21 mouse cellular contexts compared by ENCODE assay signal in the genomic region with DNA sequence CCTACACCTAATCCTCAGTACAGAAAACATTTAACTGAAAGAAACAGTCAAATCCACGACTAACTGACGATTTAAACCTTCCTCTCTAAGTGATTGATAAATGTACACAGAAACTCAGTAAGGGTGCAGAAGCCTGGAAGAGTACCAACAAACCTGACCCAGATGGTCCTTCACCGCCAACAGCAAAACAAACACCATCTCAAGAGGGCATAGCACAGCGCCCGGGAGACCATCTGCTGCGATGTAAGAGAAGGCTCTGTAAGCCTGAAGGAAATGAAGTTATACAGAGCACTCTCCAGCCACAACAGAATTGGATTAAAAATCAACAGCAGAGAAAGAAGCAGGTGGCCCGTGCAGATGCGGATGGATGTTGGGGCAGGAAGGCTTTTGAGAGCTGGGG. TPM values are rescaled to one million over a fixed set of nuclear protein-coding genes. Genes with fewer than 3 reads are reported as not detected.
DNase-seq lines count a peak whose midpoint lies in the region; ATAC-seq and TF ChIP-seq lines count a peak whose summit lies in the region.
"Had no signal": no experiment of that assay in that cellular context is flagged by ENCODE, and none has a peak within 500 bp of the region (broad histone marks: within the 10 kb centered on the region; RNA-seq: fewer than 3 reads in every experiment).

No protein-coding gene starts in this region.

- no peak overlapping the region for H3K27ac ChIP-seq in lung, embryonic 14.5 days (ENCODE audit: low read depth)
- H3K27ac ChIP-seq in lung, postnatal 0 days (ENCODE audit: low read length) = peak overlapping the region; percentile 21; the same call in 1 of the 2 replicates
- no peak overlapping the region for H3K27ac ChIP-seq in intestine, embryonic 15.5 days
- H3K27ac ChIP-seq: heart, embryonic 15.5 days; kidney, embryonic 15.5 days; liver, embryonic 15.5 days; stomach, embryonic 15.5 days had no signal

- no peak overlapping the region for H3K4me2 ChIP-seq in lung, embryonic 14.5 days
- no peak overlapping the region for H3K4me2 ChIP-seq in lung, postnatal 0 days (replicated peaks; ENCODE audit: low read depth, low read length)
- no peak overlapping the region for H3K4me2 ChIP-seq in intestine, embryonic 15.5 days (replicated peaks)
- H3K4me2 ChIP-seq: heart, embryonic 15.5 days; kidney, embryonic 15.5 days; liver, embryonic 15.5 days; stomach, embryonic 15.5 days had no signal

- no peaks in the 10 kb centered on the region for H3K9me3 ChIP-seq in lung, embryonic 14.5 days (ENCODE audit: low read depth, low read length)
- no peaks in the 10 kb centered on the region for H3K9me3 ChIP-seq in lung, postnatal 0 days (ENCODE audit: low read length)
- no peaks in the 10 kb centered on the region for H3K9me3 ChIP-seq in intestine, embryonic 15.5 days
- H3K9me3 ChIP-seq: heart, embryonic 15.5 days; kidney, embryonic 15.5 days; liver, embryonic 15.5 days; stomach, embryonic 15.5 days had no signal

- H3K27me3 ChIP-seq in lung, embryonic 14.5 days (ENCODE audit: insufficient read depth, low read length) = 0 out of 2 replicates have a peak, but pooled peaks cover 4% of the 10 kb centered on the region
- no peaks in the 10 kb centered on the region for H3K27me3 ChIP-seq in lung, postnatal 0 days (replicated peaks; ENCODE audit: insufficient read depth, low read length)
- H3K27me3 ChIP-seq in intestine, embryonic 15.5 days (replicated peaks) = peaks cover 3% of the 10 kb centered on the region; the same call in 1 of the 2 replicates

- H3K4me3 ChIP-seq in lung, embryonic 14.5 days (ENCODE audit: low read depth, low read length) = no peak overlapping the region
- H3K4me3 ChIP-seq in lung, adult 2 months (replicated peaks; ENCODE audit: extremely low read depth, low read depth, low read length) = no peak overlapping the region
- no peak overlapping the region for H3K4me3 ChIP-seq in lung, postnatal 0 days (ENCODE audit: low read depth, low read length)
- no peak overlapping the region for H3K4me3 ChIP-seq in intestine, embryonic 15.5 days (replicated peaks)
- H3K4me3 ChIP-seq: heart, embryonic 15.5 days; kidney, embryonic 15.5 days; liver, embryonic 15.5 days; stomach, embryonic 15.5 days had no signal

- DNase-seq in cerebellum, postnatal 10 days = peak; percentile 42 to 44
- DNase-seq in cerebellum, postnatal 4 days (ENCODE audit: low spot score in 2 of 2) = no peak
- DNase-seq in lung, embryonic 14.5 days = peak; percentile 36
- DNase-seq in lung, adult 2 months = no peak
- peak; percentile 90 for DNase-seq in MN1 (ENCODE audit: low spot score)
- peak; percentile 82 for DNase-seq in lung, postnatal 0 days (ENCODE audit: low spot score)
- no peak for DNase-seq in urinary bladder, postnatal 25 days (ENCODE audit: low spot score)
- DNase-seq: adrenal gland, postnatal 14 days; cerebellum, adult 8-10 months; embryo, embryonic 11 days; gastrocnemius, postnatal 10 days; heart, adult 18-20 months; spleen, adult 18-20 months; thymus, postnatal 25 days had no signal

- 31% methylated on average over 8 of the region's 8 CpGs for WGBS in lung, embryonic 14.5 days
- 42% methylated on average over 8 of the region's 8 CpGs for WGBS in lung, adult 2 months
- WGBS in lung, postnatal 0 days = 28% methylated on average over 8 of the region's 8 CpGs
- 48% methylated on average over 8 of the region's 8 CpGs for WGBS in intestine, embryonic 15.5 days

- TF ChIP-seq CTCF in lung, embryonic 14.5 days (IDR thresholded peaks at IDR 0.05; ENCODE audit: low read depth) = no peak
- no peak for TF ChIP-seq CTCF in lung, adult 2 months (IDR thresholded peaks at IDR 0.05; ENCODE audit: insufficient read depth, low read length)
- TF ChIP-seq CTCF in lung, postnatal 0 days (IDR thresholded peaks at IDR 0.05) = no peak

- no peak for TF ChIP-seq POLR2A in lung, adult 2 months (IDR thresholded peaks at IDR 0.05; ENCODE audit: borderline replicate concordance, extremely low read depth, low read depth, low read length)

- no peak overlapping the region for H3K9ac ChIP-seq in lung, embryonic 14.5 days
- H3K9ac ChIP-seq in lung, postnatal 0 days (replicated peaks; ENCODE audit: low read depth) = no peak overlapping the region
- H3K9ac ChIP-seq in intestine, embryonic 15.5 days = no peak overlapping the region
- H3K9ac ChIP-seq: heart, embryonic 15.5 days; kidney, embryonic 15.5 days; liver, embryonic 15.5 days; stomach, embryonic 15.5 days had no signal

- ATAC-seq in lung, embryonic 14.5 days (ENCODE audit: insufficient read depth) = peak; percentile 63; the same call in 1 of the 2 replicates
- ATAC-seq in lung, postnatal 0 days = peak; percentile 85
- ATAC-seq in intestine, embryonic 15.5 days = no peak

- no peak for TF ChIP-seq EP300 in lung, postnatal 0 days (IDR thresholded peaks at IDR 0.05)

- no peaks in the 10 kb centered on the region for H3K4me1 ChIP-seq in lung, embryonic 14.5 days (ENCODE audit: insufficient read depth)
- H3K4me1 ChIP-seq in lung, adult 2 months (ENCODE audit: control insufficient read depth, insufficient read depth, low read length) = no peaks in the 10 kb centered on the region
- no peaks in the 10 kb centered on the region for H3K4me1 ChIP-seq in lung, postnatal 0 days (ENCODE audit: insufficient read depth, low read depth, low read length)
- H3K4me1 ChIP-seq in intestine, embryonic 15.5 days (replicated peaks) = no peaks in the 10 kb centered on the region

- no peaks in the 10 kb centered on the region for H3K36me3 ChIP-seq in lung, embryonic 14.5 days (ENCODE audit: insufficient read depth)
- no peaks in the 10 kb centered on the region for H3K36me3 ChIP-seq in lung, postnatal 0 days (ENCODE audit: insufficient read depth, low read length)
- H3K36me3 ChIP-seq in intestine, embryonic 15.5 days = no peaks in the 10 kb centered on the region
- H3K36me3 ChIP-seq: heart, embryonic 15.5 days; kidney, embryonic 15.5 days; liver, embryonic 15.5 days; stomach, embryonic 15.5 days had no signal

RNA-seq across cellular contexts. Expression of gene Hes2, which starts 9.4 kb away (rescaled TPM):
- 0.18 TPM in 1 of 2 replicates, not detected in the other for polyA plus RNA-seq in lung, embryonic 14.5 days (2014; fragmentation: Nextera tagmentation; extraction: Ambion mirVana)
- polyA plus RNA-seq in lung, adult 2 months (2012; rRNA removed) = 5.4 and 6.2 TPM in 2 replicates
- 0.26 and 0.33 TPM in 2 replicates for polyA plus RNA-seq in lung, postnatal 0 days (2015; fragmentation: Nextera tagmentation; extraction: Ambion mirVana)
- 0.30 and 0.42 TPM in 2 replicates for polyA plus RNA-seq in intestine, embryonic 15.5 days (2015; fragmentation: Nextera tagmentation; extraction: Ambion mirVana)
- polyA plus RNA-seq: frontal cortex, adult 2 months; intestine, embryonic 14.5 days; liver, embryonic 15.5 days had no signal

RNA-seq across cellular contexts. Expression of gene Acot7, which starts 9.9 kb away (rescaled TPM):
- 50.3 and 55.8 TPM in 2 replicates for polyA plus RNA-seq in lung, embryonic 14.5 days (2014; fragmentation: Nextera tagmentation; extraction: Ambion mirVana)
- polyA plus RNA-seq in lung, adult 2 months (2012; rRNA removed) = 118 and 125 TPM in 2 replicates
- 59.2 and 63.4 TPM in 2 replicates for polyA plus RNA-seq in lung, postnatal 0 days (2015; fragmentation: Nextera tagmentation; extraction: Ambion mirVana)
- polyA plus RNA-seq in intestine, embryonic 15.5 days (2015; fragmentation: Nextera tagmentation; extraction: Ambion mirVana) = 57.8 and 60.0 TPM in 2 replicates

RNA-seq across cellular contexts. Expression of gene Espn, which starts 15.9 kb away (rescaled TPM):
- polyA plus RNA-seq in lung, embryonic 14.5 days (2014; fragmentation: Nextera tagmentation; extraction: Ambion mirVana) = 11.5 and 11.6 TPM in 2 replicates
- 9.8 and 16.3 TPM in 2 replicates for polyA plus RNA-seq in lung, adult 2 months (2012; rRNA removed)
- 2.0 and 3.1 TPM in 2 replicates for polyA plus RNA-seq in lung, postnatal 0 days (2015; fragmentation: Nextera tagmentation; extraction: Ambion mirVana)
- 29.2 and 30.8 TPM in 2 replicates for polyA plus RNA-seq in intestine, embryonic 15.5 days (2015; fragmentation: Nextera tagmentation; extraction: Ambion mirVana)

RNA-seq across cellular contexts. Expression of gene Tnfrsf25, which starts 52.3 kb away (rescaled TPM):
- 0.75 and 0.77 TPM in 2 replicates for polyA plus RNA-seq in lung, embryonic 14.5 days (2014; fragmentation: Nextera tagmentation; extraction: Ambion mirVana)
- polyA plus RNA-seq in lung, adult 2 months (2012; rRNA removed) = 8.1 and 12.7 TPM in 2 replicates
- 1.2 and 1.4 TPM in 2 replicates for polyA plus RNA-seq in lung, postnatal 0 days (2015; fragmentation: Nextera tagmentation; extraction: Ambion mirVana)
- 1.4 and 1.5 TPM in 2 replicates for polyA plus RNA-seq in intestine, embryonic 15.5 days (2015; fragmentation: Nextera tagmentation; extraction: Ambion mirVana)

Comparison
In these comparisons a context has a peak if more than half of its experiments do, and no peak if none do; other contexts are left out.
1. DNase-seq: peak in cerebellum, postnatal 10 days (2 of 2), lung, embryonic 14.5 days (single experiment), MN1 (single experiment) and lung, postnatal 0 days (single experiment); none in cerebellum, postnatal 4 days (0 of 2), lung, adult 2 months (single experiment) and urinary bladder, postnatal 25 days (single experiment).